Mouse (Mus musculus) midbrain, embryonic 12.5 days (tissue): ENCODE measurements around the gene Ovca2. TPM values are rescaled to one million over a fixed set of nuclear protein-coding genes. Genes with fewer than 3 reads are reported as not detected.

ENCODE experiments used
- ATAC-seq: fragments of 200-750 bp; cut with Nextera tagmentation; 2 replicates; pipeline ENCODE4 v1.8.0; 2017; ENCODE audit warnings: low read depth, moderate TSS enrichment, moderate library complexity; ENCODE audit not compliant: low FRiP score
- H3K27ac ChIP-seq: fragments of 300-500 bp; sonication (generic); replicated peaks from 2 replicates; pipeline ENCODE4 v1.5.1; 2016; ENCODE audit warnings: mild to moderate bottlenecking
- H3K27me3 ChIP-seq: fragments of 300-500 bp; sonication (generic); 2 replicates; pipeline ENCODE4 v1.6.1; 2016; ENCODE audit warnings: mild to moderate bottlenecking
- H3K36me3 ChIP-seq: fragments of 300-500 bp; sonication (generic); 2 replicates; pipeline ENCODE4 v1.6.1; 2016
- H3K4me1 ChIP-seq: fragments of 300-500 bp; sonication (generic); 2 replicates; pipeline ENCODE4 v1.6.1; 2016
- H3K4me2 ChIP-seq: fragments of 300-500 bp; sonication (generic); replicated peaks from 2 replicates; pipeline ENCODE4 v1.6.1; 2016; ENCODE audit warnings: mild to moderate bottlenecking, moderate library complexity
- H3K4me3 ChIP-seq: fragments of 300-500 bp; sonication (generic); 2 replicates; pipeline ENCODE4 v1.5.1; 2016; ENCODE audit warnings: mild to moderate bottlenecking
- H3K9ac ChIP-seq: fragments of 300-500 bp; sonication (generic); replicated peaks from 2 replicates; pipeline ENCODE4 v1.6.1; 2016; ENCODE audit warnings: mild to moderate bottlenecking, moderate library complexity
- H3K9me3 ChIP-seq: fragments of 300-500 bp; sonication (generic); 2 replicates; pipeline ENCODE4 v1.6.1; 2016; ENCODE audit warnings: mild to moderate bottlenecking
- WGBS: fragments of 180-500 bp; shearing (Covaris S2); methylation state at CpG from one replicate; pipeline ENCODE4 v1.1.7; 2016; 5-methylcytosine and 5-hydroxymethylcytosine counted together
- polyA plus RNA-seq: library from polyadenylated mRNA; unstranded; fragments of >200 nt; fragmentation: Nextera tagmentation; extraction: Ambion mirVana; gene quantifications from 2 replicates; pipeline ENCODE4 v1.2.1, GENCODE M21; 2016

Gene Ovca2
- polyA plus RNA-seq, 1 experiment from 2014 or later: 23.2 TPM

DNA sequence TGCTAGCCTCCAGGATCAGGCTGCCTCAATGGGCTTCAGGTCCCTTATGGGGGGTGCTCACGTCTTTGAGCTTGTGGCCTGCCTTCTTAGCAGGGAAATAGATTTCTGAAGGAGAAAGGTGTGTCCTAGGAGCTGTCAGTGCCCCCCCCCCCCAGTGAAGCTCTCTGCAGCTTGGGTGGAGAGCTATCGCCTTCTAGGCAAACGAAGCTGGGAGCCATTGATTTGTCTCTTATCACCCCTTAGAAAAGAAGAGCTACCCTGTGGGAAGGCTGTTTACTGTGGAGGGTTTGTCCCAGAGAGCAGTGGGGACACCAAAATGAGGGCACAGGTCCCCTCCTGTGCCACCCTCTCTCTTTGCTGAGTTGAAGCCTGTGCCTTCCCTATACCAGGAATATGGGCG is 31.5 kb upstream of the Ovca2 start:
- peak overlapping the region; percentile 81 for H3K27ac ChIP-seq
- H3K9me3 ChIP-seq: no peaks in the 10 kb centered on the region
- WGBS: 38% methylated on average over 4 of the region's 4 CpGs
- H3K4me2 ChIP-seq: no peak overlapping the region
- ATAC-seq: no peak
- peaks cover 15% of the 10 kb centered on the region; the same call in 1 of the 2 replicates for H3K27me3 ChIP-seq
- H3K4me3 ChIP-seq: no peak overlapping the region
- no peaks in the 10 kb centered on the region for H3K36me3 ChIP-seq
- H3K9ac ChIP-seq: no peak overlapping the region
- H3K4me1 ChIP-seq: peaks cover 61% of the 10 kb centered on the region

DNA sequence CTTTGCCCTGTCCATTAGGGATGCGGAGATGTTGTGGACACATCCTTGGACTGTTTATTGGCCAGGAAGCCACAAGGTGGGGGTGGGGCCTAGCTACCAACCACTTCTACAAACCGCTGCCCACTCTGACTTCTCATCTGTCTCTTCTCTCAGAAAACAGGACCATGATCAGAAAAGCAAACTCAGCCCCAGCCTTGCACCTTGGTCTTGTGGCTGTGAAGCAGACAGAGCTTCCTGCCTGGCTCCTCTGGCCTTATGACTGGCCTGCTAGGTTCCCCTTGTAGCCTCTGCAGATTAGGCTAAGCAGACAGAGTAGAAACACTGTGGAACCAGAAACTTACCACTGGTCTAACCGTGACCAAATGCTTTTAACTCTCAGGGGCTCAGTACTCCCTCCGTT is 30.7 kb upstream of the Ovca2 start:
- Histone ChIP-seq H3K27me3 (peaks cover 9% of the 10 kb centered on the region), H3K9ac (no peak overlapping the region), H3K9me3 (no peaks in the 10 kb centered on the region), H3K4me1 (peaks cover 58% of the 10 kb centered on the region), H3K27ac (peak overlapping the region; percentile 81), H3K4me3 (no peak overlapping the region), H3K36me3 (no peaks in the 10 kb centered on the region), H3K4me2 (no peak overlapping the region)
- 60% methylated on average over 4 of the region's 4 CpGs for WGBS
- ATAC-seq: no peak

- Histone ChIP-seq H3K9ac (no peak overlapping the region), H3K9me3 (no peaks in the 10 kb centered on the region), H3K4me2 (no peak overlapping the region), H3K36me3 (no peaks in the 10 kb centered on the region), H3K27ac (no peak overlapping the region), H3K27me3 (peaks cover 4% of the 10 kb centered on the region; the same call in 1 of the 2 replicates), H3K4me3 (no peak overlapping the region), H3K4me1 (peaks cover 38% of the 10 kb centered on the region)
- ATAC-seq: no peak
- WGBS: 88% methylated on average over 4 of the region's 4 CpGs
Observed at GRCm38 (mm10) chr11:75206347-75206746, 27.7 kb upstream of the Ovca2 start.

DNA sequence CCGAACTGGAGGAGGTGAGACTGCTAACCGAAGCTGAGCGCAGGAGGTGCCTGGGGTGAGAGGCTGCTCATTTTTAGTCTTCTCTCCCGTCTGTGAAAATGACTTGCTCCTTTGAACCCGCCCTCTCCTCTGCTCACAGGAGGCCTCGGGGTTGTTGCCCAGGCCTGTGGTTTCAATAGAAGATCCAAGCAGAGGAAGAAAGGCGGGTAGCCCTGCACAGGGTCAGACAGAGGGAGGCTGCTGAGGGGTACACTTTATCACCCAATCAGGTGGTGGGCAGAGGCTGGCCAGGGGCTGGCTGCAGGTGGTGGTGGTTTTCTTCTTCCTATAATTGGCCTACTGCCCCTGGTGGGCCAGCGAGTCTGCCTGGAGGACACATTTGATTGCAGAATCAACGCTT is 25.8 kb upstream of the Ovca2 start:
- Histone ChIP-seq H3K9ac (no peak overlapping the region), H3K36me3 (no peaks in the 10 kb centered on the region), H3K27ac (peak overlapping the region; percentile 30; the same call in 1 of the 2 replicates), H3K4me3 (no peak overlapping the region), H3K27me3 (peaks cover 7% of the 10 kb centered on the region; the same call in 1 of the 2 replicates), H3K4me1 (peaks cover 21% of the 10 kb centered on the region), H3K9me3 (no peaks in the 10 kb centered on the region), H3K4me2 (no peak overlapping the region)
- WGBS: 38% methylated on average over 9 of the region's 9 CpGs
- 0 out of 2 replicates have a peak, but pooled peaks have one; percentile 19 for ATAC-seq

GRCm38 (mm10) chr11:75203926-75204325 is 25.3 kb upstream of the Ovca2 start:
- no peak overlapping the region for H3K27ac ChIP-seq
- H3K9me3 ChIP-seq: no peaks in the 10 kb centered on the region
- peaks cover 15% of the 10 kb centered on the region for H3K4me1 ChIP-seq
- H3K4me2 ChIP-seq: no peak overlapping the region
- H3K4me3 ChIP-seq: no peak overlapping the region
- no peak overlapping the region for H3K9ac ChIP-seq
- no peak for ATAC-seq
- H3K36me3 ChIP-seq: no peaks in the 10 kb centered on the region
- 79% methylated on average over 4 of the region's 4 CpGs for WGBS
- peaks cover 8% of the 10 kb centered on the region; the same call in 1 of the 2 replicates for H3K27me3 ChIP-seq

- Histone ChIP-seq H3K4me2 (no peak overlapping the region), H3K4me3 (no peak overlapping the region), H3K9ac (0 out of 2 replicates have a peak overlapping the region, but pooled peaks have one; percentile 24), H3K36me3 (no peaks in the 10 kb centered on the region), H3K27ac (no peak overlapping the region), H3K27me3 (peaks cover 18% of the 10 kb centered on the region), H3K9me3 (no peaks in the 10 kb centered on the region), H3K4me1 (peaks cover 13% of the 10 kb centered on the region)
- 75% methylated on average over 8 of the region's 8 CpGs for WGBS
- no peak for ATAC-seq
Observed at GRCm38 (mm10) chr11:75201721-75202120, 23.1 kb upstream of the Ovca2 start.

DNA sequence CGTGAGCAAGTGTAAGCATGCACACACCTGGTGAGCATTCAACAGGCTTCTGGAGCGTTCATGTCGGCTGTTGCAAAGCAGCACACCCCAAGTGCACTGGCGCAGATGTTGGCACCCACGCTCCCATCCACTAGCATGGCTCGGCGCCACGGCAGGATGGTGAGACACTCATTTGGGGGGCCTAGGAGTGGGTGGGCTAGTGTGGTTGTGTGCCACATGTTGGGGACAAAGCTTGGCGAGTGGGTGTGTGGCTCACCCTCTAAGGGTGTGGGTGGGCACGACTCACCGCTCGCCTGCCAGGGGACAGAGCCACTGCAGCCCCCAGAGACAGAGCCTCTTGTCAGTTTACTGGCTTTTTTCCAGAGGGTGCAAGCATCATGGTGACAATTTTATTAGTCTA is 22.3 kb upstream of the Ovca2 start:
- Histone ChIP-seq H3K4me2 (no peak overlapping the region), H3K9ac (no peak overlapping the region), H3K4me1 (peaks cover 13% of the 10 kb centered on the region), H3K27me3 (peaks cover 26% of the 10 kb centered on the region), H3K9me3 (no peaks in the 10 kb centered on the region), H3K36me3 (no peaks in the 10 kb centered on the region), H3K27ac (no peak overlapping the region), H3K4me3 (no peak overlapping the region)
- ATAC-seq: no peak
- WGBS: 94% methylated on average over 12 of the region's 12 CpGs

- WGBS: 85% methylated on average over 5 of the region's 5 CpGs
- no peaks in the 10 kb centered on the region for H3K36me3 ChIP-seq
- no peak overlapping the region for H3K27ac ChIP-seq
- no peaks in the 10 kb centered on the region for H3K9me3 ChIP-seq
- peaks cover 36% of the 10 kb centered on the region for H3K27me3 ChIP-seq
- no peak overlapping the region for H3K9ac ChIP-seq
- H3K4me2 ChIP-seq: no peak overlapping the region
- no peak for ATAC-seq
- H3K4me1 ChIP-seq: peaks cover 17% of the 10 kb centered on the region
- H3K4me3 ChIP-seq: no peak overlapping the region
Observed at GRCm38 (mm10) chr11:75199951-75200350, 21.3 kb upstream of the Ovca2 start.

DNA sequence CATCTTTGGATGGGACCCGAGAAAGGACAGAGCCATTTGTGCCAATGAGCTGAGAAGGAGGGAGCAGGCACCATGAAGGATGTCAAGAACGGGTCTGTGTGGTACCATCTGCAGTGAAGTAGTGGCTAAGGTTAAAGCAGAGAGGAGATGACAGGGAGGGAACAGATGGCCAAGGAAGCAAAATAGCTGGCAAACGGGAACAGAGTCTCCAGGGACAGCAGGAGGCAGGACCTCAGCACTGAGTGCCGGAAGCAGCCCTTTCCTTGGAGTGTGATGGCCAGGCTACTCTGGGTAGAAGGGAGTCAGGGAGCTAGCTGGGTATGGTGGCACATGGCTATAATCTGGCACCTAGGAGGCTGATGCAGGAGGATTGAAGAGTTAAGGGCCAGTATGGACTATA is 20.2 kb upstream of the Ovca2 start:
- peaks cover 26% of the 10 kb centered on the region for H3K4me1 ChIP-seq
- no peaks in the 10 kb centered on the region for H3K36me3 ChIP-seq
- no peak overlapping the region for H3K4me3 ChIP-seq
- peaks cover 48% of the 10 kb centered on the region for H3K27me3 ChIP-seq
- 65% methylated on average over 4 of the region's 4 CpGs for WGBS
- ATAC-seq: no peak
- no peak overlapping the region for H3K27ac ChIP-seq
- no peak overlapping the region for H3K4me2 ChIP-seq
- H3K9ac ChIP-seq: no peak overlapping the region
- H3K9me3 ChIP-seq: no peaks in the 10 kb centered on the region

GRCm38 (mm10) chr11:75197956-75198355 is 19.3 kb upstream of the Ovca2 start:
- H3K36me3 ChIP-seq: no peaks in the 10 kb centered on the region
- H3K27me3 ChIP-seq: peaks cover 56% of the 10 kb centered on the region
- H3K9me3 ChIP-seq: no peaks in the 10 kb centered on the region
- no peak overlapping the region for H3K27ac ChIP-seq
- ATAC-seq: no peak
- H3K4me1 ChIP-seq: peaks cover 28% of the 10 kb centered on the region
- WGBS: 32% methylated on average over 7 of the region's 7 CpGs
- H3K4me2 ChIP-seq: no peak overlapping the region
- no peak overlapping the region for H3K4me3 ChIP-seq
- H3K9ac ChIP-seq: no peak overlapping the region

DNA sequence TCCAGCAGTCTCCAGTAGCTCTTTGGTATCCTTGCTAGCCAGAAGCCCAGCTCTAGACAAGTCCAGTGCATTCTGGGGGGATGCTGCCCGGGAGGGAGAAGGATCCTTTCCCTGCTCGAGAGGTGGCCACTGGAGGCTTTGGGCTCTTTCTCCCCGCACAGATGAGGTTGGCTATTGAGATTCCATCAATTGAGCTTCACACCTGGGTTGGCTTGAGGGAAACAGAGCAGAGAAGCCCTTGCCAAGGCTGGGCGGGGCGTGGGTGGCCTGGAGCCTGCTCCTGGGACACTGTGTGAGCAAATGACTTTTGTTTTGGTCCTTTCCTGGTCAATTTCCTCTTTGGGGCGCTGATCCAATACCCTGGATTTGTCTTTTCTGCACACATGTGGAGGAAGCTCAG is 17.5 kb upstream of the Ovca2 start:
- Histone ChIP-seq H3K4me1 (peaks cover 29% of the 10 kb centered on the region), H3K4me2 (peak overlapping the region; percentile 75), H3K9me3 (no peaks in the 10 kb centered on the region), H3K27ac (no peak overlapping the region), H3K4me3 (peak overlapping the region; percentile 3; the same call in 1 of the 2 replicates), H3K9ac (no peak overlapping the region), H3K36me3 (no peaks in the 10 kb centered on the region), H3K27me3 (peaks cover 74% of the 10 kb centered on the region)
- no peak for ATAC-seq
- 53% methylated on average over 6 of the region's 6 CpGs for WGBS

DNA sequence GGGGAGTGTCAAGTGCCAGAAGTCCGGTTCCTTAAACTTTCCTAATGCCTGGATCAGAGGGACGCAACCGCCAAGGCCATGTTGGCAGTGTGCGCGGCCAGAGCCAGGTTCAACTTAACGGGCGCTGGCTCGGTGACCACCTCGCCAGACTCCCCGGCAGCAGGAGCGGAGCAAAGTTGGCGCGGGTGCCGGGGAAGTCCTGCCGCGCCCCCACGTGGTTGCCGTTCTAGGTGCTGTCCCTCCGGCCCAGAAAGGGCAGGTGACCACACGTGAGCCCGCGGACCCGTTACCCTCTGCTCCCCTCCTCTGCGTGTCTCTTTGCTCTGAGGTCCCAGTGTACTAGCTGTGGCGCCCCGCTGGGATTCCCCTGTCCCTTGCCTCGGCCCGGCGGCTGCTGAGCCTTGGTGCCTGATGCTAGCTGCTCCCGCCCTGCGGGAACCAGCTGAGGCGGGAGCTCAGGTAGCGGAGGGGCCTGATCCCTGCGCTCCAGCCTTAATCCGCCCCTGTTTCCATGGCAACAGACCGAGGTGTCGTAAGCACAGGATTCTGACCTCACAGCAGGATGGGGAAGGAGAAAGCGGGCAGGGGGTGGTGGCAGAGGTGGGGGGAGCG is 16.3 kb upstream of the Ovca2 start:
- Histone ChIP-seq H3K9ac (peak overlapping the region; percentile 62; the same call in 1 of the 2 replicates), H3K4me2 (peak overlapping the region; percentile 75), H3K36me3 (no peaks in the 10 kb centered on the region), H3K4me1 (peaks cover 36% of the 10 kb centered on the region), H3K27ac (no peak overlapping the region; the same call in 1 of the 2 replicates), H3K4me3 (peak overlapping the region; percentile 57), H3K27me3 (peaks cover 78% of the 10 kb centered on the region), H3K9me3 (no peaks in the 10 kb centered on the region)
- under 1% methylated on average over 39 of the region's 39 CpGs for WGBS
- no peak for ATAC-seq
